Mouse (Mus musculus) erythroblast, embryonic 14.5 days (primary cell): ENCODE data around the gene Mpv17. TPM values are rescaled to one million over a fixed set of nuclear protein-coding genes. Genes with fewer than 3 reads are reported as not detected.

ENCODE experiments used
- H3K27me3 ChIP-seq: 2 replicates; pipeline ENCODE4 v1.6.1; 2012; ENCODE audit warnings: inconsistent platforms; ENCODE audit not compliant: control insufficient read depth
- H3K36me3 ChIP-seq: 2 replicates; pipeline ENCODE4 v1.6.1; 2012; ENCODE audit warnings: mild to moderate bottlenecking, inconsistent platforms; ENCODE audit not compliant: control insufficient read depth
- H3K4me1 ChIP-seq: 2 replicates; pipeline ENCODE4 v1.6.1; 2012; ENCODE audit warnings: inconsistent platforms; ENCODE audit not compliant: control insufficient read depth
- H3K4me3 ChIP-seq: replicated peaks from 2 replicates; pipeline ENCODE3; 2012; ENCODE audit warnings: moderate library complexity, mild to moderate bottlenecking, inconsistent platforms
- H3K9me3 ChIP-seq: 2 replicates; pipeline ENCODE4 v1.6.1; 2012; ENCODE audit warnings: low read length, inconsistent platforms, mixed read lengths; ENCODE audit not compliant: control insufficient read depth
- GATA1 ChIP-seq: IDR thresholded peaks from 2 replicates; pipeline ENCODE4 v1.6.1; 2012; ENCODE audit warnings: low read length, inconsistent platforms, mixed read lengths
- TAL1 ChIP-seq: IDR thresholded peaks from 3 replicates; pipeline ENCODE4 v1.6.1; 2012; ENCODE audit warnings: low read length, inconsistent platforms, mixed read lengths
- polyA plus RNA-seq: library from polyadenylated mRNA; stranded (reverse); fragments of >175 nt; gene quantifications from 2 replicates; pipeline ENCODE4 v1.2.3, GENCODE M21; 2012

Gene Mpv17
- polyA plus RNA-seq: 0.14 and 0.38 TPM in 2 replicates

DNA sequence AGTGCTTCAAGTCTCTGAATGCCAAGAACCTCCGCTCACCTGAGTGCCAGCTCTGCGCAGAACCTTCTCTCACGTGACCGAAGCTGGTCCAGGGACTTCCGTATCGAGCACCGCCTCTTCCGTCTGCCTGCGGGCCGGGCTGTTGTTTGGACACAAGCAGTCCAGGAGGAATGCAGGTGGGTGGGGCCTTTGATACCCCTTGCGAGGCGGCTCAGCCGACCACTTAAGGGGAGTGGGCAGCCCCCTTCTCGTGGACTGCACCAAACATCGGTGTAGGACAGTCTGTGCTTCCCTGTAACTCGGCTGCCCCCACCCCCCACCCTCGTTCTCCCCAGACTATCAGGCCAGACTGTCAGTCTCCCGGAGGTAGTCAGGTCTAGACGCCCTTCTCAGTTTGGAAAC, at the start of gene Mpv17:
Mpv17 (minus strand) TSS at position 100 of the 402 bp plus-strand sequence.
- TF ChIP-seq TAL1: no peak
- TF ChIP-seq GATA1: no peak
- Histone ChIP-seq H3K4me3 (peak within 1 kb of the TSS; percentile 69), H3K9me3 (no peaks in the 10 kb centered on the region), H3K27me3 (no peaks in the 10 kb centered on the region), H3K4me1 (peaks cover 22% of the 10 kb centered on the region), H3K36me3 (peaks cover 51% of the 10 kb centered on the region)

GRCm38 (mm10) chr5:31202933-31203332, 48.9 kb upstream of the Mpv17 start:
- Histone ChIP-seq H3K36me3 (peaks cover 96% of the 10 kb centered on the region), H3K9me3 (no peaks in the 10 kb centered on the region), H3K4me1 (peaks cover 35% of the 10 kb centered on the region), H3K4me3 (peak overlapping the region; percentile 84), H3K27me3 (no peaks in the 10 kb centered on the region)
- TF ChIP-seq GATA1: no peak
- TF ChIP-seq TAL1: no peak

- Histone ChIP-seq H3K36me3 (peaks cover 96% of the 10 kb centered on the region), H3K4me3 (peak within 1 kb of the TSS; percentile 84)
These were observed 47.9 kb upstream of the Mpv17 start, which contains the start of gene Zfp513 for GRCm38 (mm10) chr5:31201742-31202590. TSS of gene Zfp513 (minus strand) at chr5:31202303.

DNA sequence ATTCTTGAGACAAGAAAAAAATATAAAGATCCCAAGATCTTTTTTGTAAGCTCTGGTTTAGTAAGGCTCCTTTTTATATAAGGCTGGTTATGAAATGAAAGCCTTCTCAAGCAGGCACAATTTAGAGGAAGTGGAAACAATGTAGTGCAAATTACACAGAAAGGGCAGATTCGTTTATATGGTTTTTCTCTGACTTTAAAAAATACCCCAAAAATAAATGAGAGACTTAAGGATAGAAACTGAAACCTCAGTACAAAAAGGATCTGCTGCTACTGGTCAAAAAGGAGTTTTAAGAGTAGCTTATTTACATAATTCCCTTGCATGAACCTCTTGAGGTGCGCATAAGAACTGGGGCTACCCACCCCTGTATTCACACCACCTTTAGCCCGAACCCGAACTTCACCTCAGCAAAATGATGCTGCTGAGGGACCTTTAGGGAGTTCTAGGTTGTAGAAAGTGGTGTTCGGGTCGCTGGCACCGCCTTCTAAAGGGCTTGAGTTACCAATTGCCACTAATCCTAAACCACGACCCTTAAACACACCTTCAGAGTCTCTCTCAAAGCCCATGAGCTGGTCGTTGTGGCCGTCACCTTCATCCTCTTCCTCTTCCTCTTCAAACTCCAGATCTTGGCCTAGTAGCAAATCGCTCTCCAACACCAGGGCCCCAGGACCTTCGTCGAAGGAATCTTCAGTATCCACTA, 47.1 kb upstream of the Mpv17 start:
- Histone ChIP-seq H3K36me3 (peaks cover 96% of the 10 kb centered on the region), H3K9me3 (no peaks in the 10 kb centered on the region), H3K4me3 (peak overlapping the region; percentile 84), H3K27me3 (no peaks in the 10 kb centered on the region), H3K4me1 (peaks cover 43% of the 10 kb centered on the region)
- TF ChIP-seq TAL1: no peak
- no peak for TF ChIP-seq GATA1

More at GRCm38 (mm10) chr5:31201742-31202590, 47.9 kb upstream of the Mpv17 start, which contains the start of gene Zfp513:
- Histone ChIP-seq H3K9me3 (no peaks in the 10 kb centered on the region), H3K4me1 (peaks cover 37% of the 10 kb centered on the region), H3K27me3 (no peaks in the 10 kb centered on the region)
- TF ChIP-seq GATA1 (no peak), TAL1 (no peak)

- peaks cover 44% of the 10 kb centered on the region for H3K4me1 ChIP-seq
- TF ChIP-seq GATA1 (no peak), TAL1 (no peak)
- peaks cover 96% of the 10 kb centered on the region for H3K36me3 ChIP-seq
- H3K4me3 ChIP-seq: no peak overlapping the region
- no peaks in the 10 kb centered on the region for H3K27me3 ChIP-seq
- H3K9me3 ChIP-seq: no peaks in the 10 kb centered on the region
These were observed 46.3 kb upstream of the Mpv17 start for GRCm38 (mm10) chr5:31200327-31200768.

- TF ChIP-seq TAL1 (no peak), GATA1 (no peak)
- no peaks in the 10 kb centered on the region for H3K27me3 ChIP-seq
- no peak overlapping the region for H3K4me3 ChIP-seq
- H3K36me3 ChIP-seq: peaks cover 96% of the 10 kb centered on the region
- H3K4me1 ChIP-seq: peaks cover 48% of the 10 kb centered on the region
- H3K9me3 ChIP-seq: no peaks in the 10 kb centered on the region
These were observed 45.8 kb upstream of the Mpv17 start for GRCm38 (mm10) chr5:31199893-31200292.

DNA sequence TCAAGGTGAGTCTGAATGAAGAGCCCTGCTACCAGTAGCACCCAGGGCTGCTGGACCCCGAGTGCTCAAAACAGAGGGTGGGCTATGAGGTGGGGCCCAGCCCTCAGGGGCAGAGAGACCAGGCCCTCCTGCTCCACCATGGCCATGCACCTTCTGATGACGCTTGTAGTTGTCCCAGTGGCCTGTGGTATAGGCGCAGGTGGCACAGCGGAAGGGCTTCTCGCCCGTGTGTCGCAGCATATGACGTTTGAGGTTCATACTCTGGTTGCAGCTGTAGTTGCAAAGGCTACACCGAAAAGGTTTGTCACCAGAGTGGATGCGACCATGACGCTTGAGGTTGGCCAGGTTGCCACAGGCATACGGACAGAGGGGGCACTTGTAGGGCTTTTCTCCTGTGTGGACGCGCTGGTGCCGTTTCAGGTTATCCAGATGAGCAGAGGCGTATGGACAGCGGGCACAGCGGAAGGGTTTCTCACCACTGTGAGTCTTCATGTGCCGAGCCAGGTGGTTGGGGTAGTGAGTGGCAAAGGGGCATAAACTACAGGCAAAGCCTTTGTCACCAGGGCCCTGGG, 45.4 kb upstream of the Mpv17 start:
- peaks cover 53% of the 10 kb centered on the region for H3K4me1 ChIP-seq
- no peaks in the 10 kb centered on the region for H3K27me3 ChIP-seq
- TF ChIP-seq GATA1 (no peak), TAL1 (no peak)
- no peaks in the 10 kb centered on the region for H3K9me3 ChIP-seq
- H3K36me3 ChIP-seq: peaks cover 96% of the 10 kb centered on the region
- H3K4me3 ChIP-seq: no peak overlapping the region

GRCm38 (mm10) chr5:31198616-31199320, 44.7 kb upstream of the Mpv17 start:
- H3K4me3 ChIP-seq: no peak overlapping the region
- H3K4me1 ChIP-seq: peaks cover 58% of the 10 kb centered on the region
- no peaks in the 10 kb centered on the region for H3K27me3 ChIP-seq
- H3K9me3 ChIP-seq: no peaks in the 10 kb centered on the region
- TF ChIP-seq GATA1: no peak
- TF ChIP-seq TAL1: no peak
- peaks cover 90% of the 10 kb centered on the region for H3K36me3 ChIP-seq

DNA sequence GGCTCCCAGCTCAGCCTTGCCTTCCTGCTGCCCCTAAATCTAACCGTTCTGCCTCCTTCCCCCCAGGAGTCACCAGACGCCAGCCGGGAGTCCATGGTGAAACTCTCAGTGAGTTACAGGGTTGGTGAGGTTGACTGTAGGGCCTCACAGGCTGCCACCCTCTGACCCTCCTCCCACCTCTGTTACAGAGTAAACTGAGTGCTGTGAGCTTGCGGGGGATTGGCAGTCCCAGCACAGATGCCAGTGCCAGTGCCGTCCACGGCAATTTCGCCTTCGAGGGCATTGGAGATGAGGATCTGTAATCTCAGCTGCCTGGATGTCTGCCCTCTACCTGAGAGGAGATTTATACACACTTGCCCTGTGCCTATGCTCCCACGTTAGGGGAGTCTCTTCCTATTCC, 44.1 kb upstream of the Mpv17 start:
- no peak for TF ChIP-seq GATA1
- no peak for TF ChIP-seq TAL1
- Histone ChIP-seq H3K27me3 (no peaks in the 10 kb centered on the region), H3K9me3 (no peaks in the 10 kb centered on the region), H3K4me1 (peaks cover 59% of the 10 kb centered on the region), H3K4me3 (no peak overlapping the region), H3K36me3 (peaks cover 84% of the 10 kb centered on the region)
